Mouse (Mus musculus) forebrain, embryonic 14.5 days (tissue): ENCODE measurements around the gene Smug1. TPM values are rescaled to one million over a fixed set of nuclear protein-coding genes. Genes with fewer than 3 reads are reported as not detected.

Experiments
- ATAC-seq: fragments of 200-750 bp; cut with Nextera tagmentation; 2 replicates; pipeline ENCODE4 v1.8.0; 2017; ENCODE audit warnings: mild to moderate bottlenecking, moderate library complexity
- DNase-seq: peaks from one replicate; pipeline ENCODE4 v3.0.0-alpha.2; 2015; ENCODE audit warnings: low spot score
- H3K27ac ChIP-seq: fragments of 300-500 bp; sonication (generic); 2 replicates; pipeline ENCODE4 v1.5.1; 2014; ENCODE audit warnings: low read depth, mild to moderate bottlenecking, control low read depth, low read length, moderate library complexity
- H3K27me3 ChIP-seq: fragments of 300-500 bp; sonication (generic); replicated peaks from 2 replicates; pipeline ENCODE4 v1.6.1; 2014; ENCODE audit warnings: low read length, control low read depth, mixed read lengths; ENCODE audit not compliant: control insufficient read depth, insufficient read depth
- H3K36me3 ChIP-seq: fragments of 300-500 bp; sonication (generic); 2 replicates; pipeline ENCODE4 v1.6.1; 2014; ENCODE audit warnings: low read length, control low read depth; ENCODE audit not compliant: control insufficient read depth, insufficient read depth
- H3K4me1 ChIP-seq: fragments of 300-500 bp; sonication (generic); 2 replicates; pipeline ENCODE4 v1.6.1; 2014; ENCODE audit warnings: antibody characterized with exemption, low read length, control low read depth; ENCODE audit not compliant: control insufficient read depth, insufficient read depth
- H3K4me2 ChIP-seq: fragments of 300-500 bp; sonication (generic); 2 replicates; pipeline ENCODE4 v1.6.1; 2014; ENCODE audit warnings: mild to moderate bottlenecking, control low read depth, low read length
- H3K4me3 ChIP-seq: fragments of 300-500 bp; sonication (generic); 2 replicates; pipeline ENCODE4 v1.5.1; 2014; ENCODE audit warnings: low read depth, low read length, control low read depth
- H3K9ac ChIP-seq: fragments of 300-500 bp; sonication (generic); 2 replicates; pipeline ENCODE4 v1.6.1; 2014; ENCODE audit warnings: mild to moderate bottlenecking, low read length, control low read depth, moderate library complexity
- H3K9me3 ChIP-seq: fragments of 300-500 bp; sonication (generic); replicated peaks from 2 replicates; pipeline ENCODE4 v1.6.1; 2016; ENCODE audit warnings: low read length, control low read depth, mixed read lengths; ENCODE audit not compliant: control insufficient read depth
- WGBS: fragments of 180-500 bp; shearing (Covaris S2); extraction: QIAGEN DNeasy Blood & Tissue Kit; methylation state at CpG from one replicate; pipeline ENCODE4 v1.1.7; 2014; 5-methylcytosine and 5-hydroxymethylcytosine counted together
- polyA plus RNA-seq: library from polyadenylated mRNA; unstranded; fragments of >200 nt; fragmentation: Nextera tagmentation; extraction: Ambion mirVana; gene quantifications from 2 replicates; pipeline ENCODE4 v1.2.1, GENCODE M21; 2014

Smug1 gene
- polyA plus RNA-seq, 1 experiment from 2014 or later = 25.3 TPM

- H3K27me3 ChIP-seq = 0 out of 2 replicates have a peak, but pooled peaks cover 4% of the 10 kb centered on the region
Measured at GRCm38 (mm10) chr15:103135431-103135947, 31.4 kb downstream of the Smug1 start.

DNA sequence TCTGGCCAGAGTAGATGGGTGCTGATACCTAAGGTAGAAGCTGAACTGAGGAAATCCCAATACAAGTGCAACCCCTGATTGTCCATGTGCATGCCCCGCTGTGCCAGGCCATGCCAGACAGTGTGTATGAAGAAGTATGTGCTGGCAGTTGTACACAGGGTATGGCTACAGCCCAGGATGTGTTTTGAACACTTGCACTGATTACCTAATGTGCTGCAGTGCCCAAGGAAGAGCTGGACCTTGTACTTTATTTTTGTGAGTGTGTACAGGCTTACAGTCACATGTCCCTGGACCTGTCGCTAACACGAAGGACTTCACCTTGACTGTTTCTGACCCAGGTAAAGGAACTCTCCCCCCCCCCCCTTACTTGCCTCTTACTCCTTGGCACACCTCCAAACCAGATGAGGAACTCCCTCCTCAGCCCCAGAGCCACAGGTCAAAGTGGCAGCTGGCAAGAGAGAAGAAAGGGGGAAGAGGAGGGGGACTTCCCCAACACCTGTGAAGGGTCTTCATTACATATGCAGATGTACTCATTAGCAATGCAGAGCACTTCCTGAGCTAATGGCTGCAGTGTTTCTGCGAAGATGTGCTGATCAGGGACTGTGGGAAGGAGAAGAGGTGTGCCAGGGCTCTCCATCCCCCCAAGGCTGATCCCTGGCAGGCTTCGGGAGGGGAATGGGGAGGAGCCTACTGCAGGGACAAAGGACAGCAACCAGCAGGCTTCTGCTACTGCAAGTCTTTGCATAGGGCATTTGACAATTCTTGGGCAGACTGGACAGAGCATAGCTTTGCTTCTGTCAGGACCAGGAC lies 32.4 kb downstream of the Smug1 start:
- H3K4me2 ChIP-seq = no peak overlapping the region
- ATAC-seq = peak; percentile 82
- 0 out of 2 replicates have a peak, but pooled peaks cover 4% of the 10 kb centered on the region for H3K27me3 ChIP-seq
- H3K4me1 ChIP-seq = peaks cover 17% of the 10 kb centered on the region
- no peak overlapping the region for H3K4me3 ChIP-seq
- whole genome bisulfite sequencing = 32% methylated on average over 5 of the region's 5 CpGs
- peak overlapping the region; percentile 81 for H3K27ac ChIP-seq
- no peaks in the 10 kb centered on the region for H3K36me3 ChIP-seq
- 0 out of 2 replicates have a peak, but pooled peaks cover 3% of the 10 kb centered on the region for H3K9me3 ChIP-seq
- DNase-seq = peak; percentile 71
- H3K9ac ChIP-seq = peak overlapping the region; percentile 1; the same call in 1 of the 2 replicates

More at GRCm38 (mm10) chr15:103135431-103135947, 31.4 kb downstream of the Smug1 start:
- ATAC-seq = peak; percentile 21; the same call in 1 of the 2 replicates
- no peak overlapping the region for H3K4me2 ChIP-seq
- H3K4me3 ChIP-seq = no peak overlapping the region
- H3K9me3 ChIP-seq = 0 out of 2 replicates have a peak, but pooled peaks cover 2% of the 10 kb centered on the region
- H3K4me1 ChIP-seq = peaks cover 17% of the 10 kb centered on the region
- H3K36me3 ChIP-seq = no peaks in the 10 kb centered on the region
- DNase-seq = peak; percentile 51
- peak overlapping the region; percentile 81 for H3K27ac ChIP-seq
- no peak overlapping the region for H3K9ac ChIP-seq
- 22% methylated on average over 13 of the region's 13 CpGs for WGBS

DNA sequence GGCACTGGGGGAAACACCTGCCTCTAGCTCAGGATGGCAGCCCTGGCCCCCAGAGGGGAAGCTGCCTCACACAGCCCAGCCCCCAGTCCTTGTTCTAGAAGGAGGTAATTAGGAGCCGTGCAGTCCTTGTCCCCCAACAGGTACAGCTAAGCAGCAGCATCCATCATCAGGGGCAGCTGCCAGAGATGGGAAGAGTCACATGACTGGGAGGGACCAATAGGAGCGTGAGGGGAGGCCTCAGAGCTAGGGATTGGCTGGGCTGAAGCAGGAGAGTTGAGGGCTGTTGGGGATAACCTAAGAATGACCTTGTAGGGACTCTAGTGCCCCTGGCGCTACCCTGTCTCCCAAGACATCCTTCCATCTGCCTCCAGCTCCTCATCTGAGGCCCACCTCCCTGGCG lies 33.1 kb downstream of the Smug1 start:
- DNase-seq (peak; percentile 56), ATAC-seq (peak; percentile 67)
- H3K4me3 ChIP-seq = no peak overlapping the region
- 18% methylated on average over 4 of the region's 4 CpGs for WGBS
- H3K9me3 ChIP-seq = 0 out of 2 replicates have a peak, but pooled peaks cover 3% of the 10 kb centered on the region
- H3K27me3 ChIP-seq = 0 out of 2 replicates have a peak, but pooled peaks cover 4% of the 10 kb centered on the region
- no peak overlapping the region for H3K9ac ChIP-seq
- H3K27ac ChIP-seq = no peak overlapping the region
- no peak overlapping the region for H3K4me2 ChIP-seq
- no peaks in the 10 kb centered on the region for H3K36me3 ChIP-seq
- peaks cover 17% of the 10 kb centered on the region for H3K4me1 ChIP-seq

DNA sequence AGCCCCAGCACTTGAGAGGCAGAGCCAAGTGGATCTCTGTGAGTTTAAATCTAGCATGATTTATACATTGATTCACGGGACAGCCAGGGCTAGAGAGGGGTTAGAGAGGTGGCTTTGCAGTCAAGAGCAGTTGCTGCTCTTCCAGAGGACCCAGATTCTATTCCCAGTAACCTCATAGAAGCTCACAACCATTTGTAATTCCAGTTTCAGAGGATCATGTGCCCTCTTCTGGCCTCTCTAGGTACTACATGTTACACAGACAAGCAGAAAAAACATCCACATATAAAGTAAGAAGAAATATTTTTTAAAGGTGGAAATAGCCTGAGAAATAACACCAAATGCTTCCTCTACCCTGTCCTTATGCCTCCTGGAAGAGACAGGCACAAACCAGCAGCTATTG lies 36.2 kb downstream of the Smug1 start:
- no peak overlapping the region for H3K27ac ChIP-seq
- H3K4me2 ChIP-seq = no peak overlapping the region
- ATAC-seq (no peak), DNase-seq (no peak)
- H3K27me3 ChIP-seq = 0 out of 2 replicates have a peak, but pooled peaks cover 4% of the 10 kb centered on the region
- H3K9me3 ChIP-seq = 0 out of 2 replicates have a peak, but pooled peaks cover 3% of the 10 kb centered on the region
- 20% methylated on average over 1 of the region's 1 CpGs for WGBS
- peaks cover 13% of the 10 kb centered on the region for H3K4me1 ChIP-seq
- no peak overlapping the region for H3K9ac ChIP-seq
- no peak overlapping the region for H3K4me3 ChIP-seq
- H3K36me3 ChIP-seq = no peaks in the 10 kb centered on the region

GRCm38 (mm10) chr15:103129289-103129688 lies 37.6 kb downstream of the Smug1 start:
- Histone ChIP-seq H3K4me2 (no peak overlapping the region), H3K9me3 (0 out of 2 replicates have a peak, but pooled peaks cover 3% of the 10 kb centered on the region), H3K4me3 (no peak overlapping the region), H3K27me3 (0 out of 2 replicates have a peak, but pooled peaks cover 10% of the 10 kb centered on the region), H3K27ac (no peak overlapping the region), H3K9ac (no peak overlapping the region), H3K4me1 (no peaks in the 10 kb centered on the region; the same call in 1 of the 2 replicates), H3K36me3 (no peaks in the 10 kb centered on the region)
- 42% methylated on average over 6 of the region's 6 CpGs for WGBS
- ATAC-seq (no peak), DNase-seq (no peak)

- 0 out of 2 replicates have a peak, but pooled peaks cover 10% of the 10 kb centered on the region for H3K27me3 ChIP-seq
- ATAC-seq (no peak), DNase-seq (no peak)
- WGBS = 81% methylated on average over 1 of the region's 1 CpGs
- no peaks in the 10 kb centered on the region for H3K36me3 ChIP-seq
- H3K4me1 ChIP-seq = no peaks in the 10 kb centered on the region
- no peak overlapping the region for H3K27ac ChIP-seq
- 0 out of 2 replicates have a peak, but pooled peaks cover 3% of the 10 kb centered on the region for H3K9me3 ChIP-seq
- H3K4me2 ChIP-seq = no peak overlapping the region
- H3K4me3 ChIP-seq = no peak overlapping the region
- H3K9ac ChIP-seq = no peak overlapping the region
Measured at GRCm38 (mm10) chr15:103128056-103128833, 38.6 kb downstream of the Smug1 start.

GRCm38 (mm10) chr15:103125982-103126381 lies 40.9 kb downstream of the Smug1 start:
- ATAC-seq = no peak
- no peak for DNase-seq
- Histone ChIP-seq H3K27ac (no peak overlapping the region), H3K4me3 (no peak overlapping the region), H3K4me2 (no peak overlapping the region), H3K4me1 (no peaks in the 10 kb centered on the region), H3K36me3 (no peaks in the 10 kb centered on the region), H3K27me3 (0 out of 2 replicates have a peak, but pooled peaks cover 10% of the 10 kb centered on the region), H3K9me3 (0 out of 2 replicates have a peak, but pooled peaks cover 3% of the 10 kb centered on the region), H3K9ac (no peak overlapping the region)
- WGBS = 83% methylated on average over 5 of the region's 5 CpGs

- WGBS = 80% methylated on average over 1 of the region's 1 CpGs
- no peak overlapping the region for H3K4me3 ChIP-seq
- no peak overlapping the region for H3K9ac ChIP-seq
- no peaks in the 10 kb centered on the region for H3K4me1 ChIP-seq
- DNase-seq = no peak
- H3K9me3 ChIP-seq = no peaks in the 10 kb centered on the region
- H3K27ac ChIP-seq = no peak overlapping the region
- 0 out of 2 replicates have a peak, but pooled peaks cover 10% of the 10 kb centered on the region for H3K27me3 ChIP-seq
- H3K4me2 ChIP-seq = no peak overlapping the region
- no peak for ATAC-seq
- H3K36me3 ChIP-seq = no peaks in the 10 kb centered on the region
Measured at GRCm38 (mm10) chr15:103124254-103124653, 42.6 kb downstream of the Smug1 start.
